Mouse (Mus musculus) monocyte, adult 5-6 weeks (primary cell): Measurements from ENCODE around the gene Hmx3. TPM values are rescaled to one million over a fixed set of nuclear protein-coding genes. Genes with fewer than 3 reads are reported as not detected.

Experiments
- ATAC-seq: fragments of 153-309, 156-312 bp; replicated peaks from 2 replicates; pipeline ENCODE4 v1.8.0; 2017; ENCODE audit warnings: mild to moderate bottlenecking; ENCODE audit not compliant: low TSS enrichment, insufficient number of reproducible peaks, severe bottlenecking, poor library complexity, low FRiP score
- total RNA-seq: library from RNA; stranded (forward); fragments of 200-1000, 200-491, 200-594 nt; gene quantifications from 3 replicates; pipeline ENCODE4 v1.2.3, GENCODE M21; 2017

Gene Hmx3
- total RNA-seq, 1 experiment from 2014 or later: not detected

DNA sequence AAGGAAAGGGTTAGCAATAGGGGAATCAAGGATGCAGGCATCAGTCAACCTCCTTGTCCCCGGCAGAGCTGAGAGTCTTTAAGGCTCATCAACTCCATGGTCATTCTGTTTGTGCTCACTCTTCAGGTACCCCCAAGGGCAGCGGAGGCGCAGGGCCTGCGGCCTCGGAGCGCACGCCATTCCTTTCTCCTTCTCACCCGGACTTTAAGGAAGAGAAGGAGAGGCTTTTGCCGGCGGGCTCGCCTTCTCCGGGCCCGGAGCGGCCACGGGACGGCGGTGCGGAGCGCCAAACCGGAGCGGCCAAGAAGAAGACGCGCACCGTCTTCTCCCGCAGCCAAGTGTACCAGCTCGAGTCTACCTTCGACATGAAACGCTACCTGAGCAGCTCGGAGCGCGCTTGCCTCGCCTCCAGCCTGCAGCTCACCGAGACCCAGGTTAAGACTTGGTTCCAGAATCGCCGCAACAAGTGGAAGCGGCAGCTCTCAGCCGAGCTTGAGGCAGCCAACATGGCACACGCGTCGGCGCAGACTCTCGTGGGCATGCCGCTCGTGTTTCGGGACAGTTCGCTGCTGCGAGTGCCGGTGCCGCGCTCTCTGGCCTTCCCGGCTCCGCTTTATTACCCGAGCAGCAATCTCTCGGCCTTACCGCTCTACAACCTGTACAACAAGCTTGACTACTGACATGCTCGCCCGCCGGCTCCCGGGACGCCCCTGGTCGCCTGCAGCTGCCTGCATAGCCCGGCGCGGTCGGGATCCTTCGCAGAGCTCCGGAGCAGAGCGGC lies 12.8 kb downstream of the Hmx3 start:
- no peak for ATAC-seq

GRCm38 (mm10) chr7:131556116-131556515 lies 13.4 kb downstream of the Hmx3 start:
- ATAC-seq: no peak

- no peak for ATAC-seq
Measured at GRCm38 (mm10) chr7:131556541-131557271, 14.0 kb downstream of the Hmx3 start.

DNA sequence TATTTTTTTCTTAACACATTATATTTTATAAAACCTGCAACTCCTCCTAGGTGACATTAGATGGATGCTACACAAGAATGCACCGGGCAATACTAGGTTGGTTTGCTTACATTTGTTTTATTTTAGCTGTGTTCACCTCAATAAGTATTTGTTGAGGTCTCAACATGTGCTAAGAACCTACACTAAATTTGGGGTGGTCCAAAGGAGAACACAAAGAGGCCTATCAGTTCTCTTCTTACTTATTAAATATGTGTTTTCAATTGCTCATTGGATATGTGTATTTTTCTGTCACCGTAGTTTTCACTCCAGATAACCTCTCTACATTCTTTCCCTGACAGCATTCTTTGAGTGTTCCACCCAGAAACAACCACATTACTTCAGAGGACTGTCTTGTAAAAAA lies 15.1 kb downstream of the Hmx3 start:
- ATAC-seq: no peak

DNA sequence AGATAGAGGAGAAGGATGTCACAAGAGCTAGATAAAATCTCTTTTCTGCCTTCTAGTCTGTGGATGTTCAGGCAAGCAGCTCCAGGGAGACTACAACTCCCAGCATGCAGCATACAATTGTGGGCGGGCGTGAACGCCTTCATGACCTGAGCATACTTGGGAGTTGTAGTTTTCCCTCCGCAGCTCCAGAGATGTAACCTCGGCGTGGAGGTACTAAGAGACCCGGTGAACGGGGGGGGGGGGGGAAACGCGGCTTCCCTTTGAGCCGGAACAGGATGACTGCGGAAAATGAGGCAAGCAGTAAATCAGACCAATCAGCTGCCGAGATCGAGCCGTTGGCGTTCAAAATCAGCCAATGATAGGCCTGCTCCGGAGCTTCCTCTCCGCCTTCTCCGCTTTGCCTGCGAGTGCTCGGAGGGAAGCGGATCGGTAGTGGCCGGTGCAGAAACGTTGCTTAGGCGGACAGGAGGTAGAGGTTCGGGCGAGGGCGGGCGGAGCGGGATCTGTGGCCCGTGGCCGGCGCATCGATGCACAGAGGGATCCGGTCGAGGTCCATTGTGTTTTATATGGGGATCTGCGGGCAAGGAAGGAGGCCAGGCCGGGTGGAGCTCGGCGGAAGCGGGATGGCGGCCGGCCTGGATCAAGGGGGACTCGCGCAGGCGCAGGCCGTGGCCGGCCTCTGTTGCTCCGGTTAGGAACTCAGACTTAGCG lies 17.5 kb downstream of the Hmx3 start, which contains the start of gene Bub3:
TSS of gene Bub3 (plus strand) at position 237 of the 711 bp plus-strand sequence.
- peak; percentile 95 for ATAC-seq

GRCm38 (mm10) chr7:131560697-131561042 lies 18.0 kb downstream of the Hmx3 start:
- peak; percentile 3 for ATAC-seq

DNA sequence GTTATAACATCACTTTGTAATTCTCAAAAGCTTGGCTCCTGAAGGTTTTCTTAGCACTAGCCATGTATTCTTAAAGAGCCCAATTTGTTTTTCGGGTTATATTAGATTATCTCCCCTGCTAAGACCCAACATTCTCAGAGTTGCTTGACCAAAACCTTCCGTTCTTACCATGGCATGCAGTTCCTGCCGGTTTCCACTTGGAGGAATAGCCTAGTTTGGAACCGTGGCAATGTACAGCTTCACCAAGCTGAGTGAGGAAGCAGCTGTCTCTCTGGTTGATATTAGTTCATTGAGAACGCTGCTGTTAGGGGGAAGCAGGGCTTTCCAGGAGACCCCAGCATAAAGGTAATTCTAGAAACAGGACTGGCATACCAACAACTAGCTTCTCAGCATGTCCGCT lies 32.6 kb downstream of the Hmx3 start:
- no peak for ATAC-seq

DNA sequence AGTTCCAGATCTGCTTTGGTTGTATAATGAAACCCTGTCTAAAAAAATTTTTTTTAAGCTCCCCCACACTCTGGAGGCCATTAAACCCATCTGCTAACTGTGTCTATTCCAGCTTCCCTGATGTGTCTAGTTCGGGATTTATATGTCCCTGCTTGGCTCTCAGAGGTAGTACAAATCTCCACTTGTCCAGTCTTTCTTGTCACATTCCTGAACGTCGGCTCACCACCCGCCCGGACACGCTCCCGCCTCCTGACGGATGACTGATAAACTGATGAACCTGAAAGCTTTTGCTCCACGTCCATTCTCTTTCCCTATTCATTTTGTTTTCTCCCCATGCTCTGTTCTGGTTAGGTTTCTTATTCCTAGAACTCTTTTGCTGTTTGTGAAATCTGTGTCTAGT lies 39.5 kb downstream of the Hmx3 start:
- ATAC-seq: no peak

GRCm38 (mm10) chr7:131585551-131585950 lies 42.9 kb downstream of the Hmx3 start:
- no peak for ATAC-seq

Other genes starting within 250 kb of the Hmx3 start
- gene Cuzd1, start 220.6 kb upstream of the Hmx3 start, total RNA-seq: not detected in 3 replicates
- gene Fam24b, start 213.4 kb upstream of the Hmx3 start, total RNA-seq: not detected in 3 replicates
- not detected in 3 replicates for gene Fam24a, start 209.0 kb upstream of the Hmx3 start, total RNA-seq
- gene 2310057M21Rik, start 180.1 kb upstream of the Hmx3 start, total RNA-seq: 2.8 to 6.2 TPM (median 3.2 TPM) in 3 replicates
- 18.9 to 36.5 TPM (median 23.7 TPM) in 3 replicates for gene Pstk, start 171.7 kb upstream of the Hmx3 start, total RNA-seq
- 28.0 to 29.4 TPM (median 29.1 TPM) in 3 replicates for gene Ikzf5, start 132.3 kb upstream of the Hmx3 start, total RNA-seq
- 29.1 to 49.0 TPM (median 36.2 TPM) in 3 replicates for gene Acadsb, start 132.3 kb upstream of the Hmx3 start, total RNA-seq
- not detected in 3 replicates for gene Hmx2, start 5.9 kb downstream of the Hmx3 start, total RNA-seq
- gene Bub3, start 17.4 kb downstream of the Hmx3 start, total RNA-seq: 54.8 to 73.5 TPM (median 65.2 TPM) in 3 replicates